Mouse (Mus musculus) erythroblast, embryonic 14.5 days (primary cell): Measurements from ENCODE around the gene Baiap3.

Experiments used
- GATA1 ChIP-seq: IDR thresholded peaks from 2 replicates; pipeline ENCODE4 v1.6.1; 2012; ENCODE audit warnings: low read length, inconsistent platforms, mixed read lengths
- TAL1 ChIP-seq: IDR thresholded peaks from 3 replicates; pipeline ENCODE4 v1.6.1; 2012; ENCODE audit warnings: low read length, inconsistent platforms, mixed read lengths

DNA sequence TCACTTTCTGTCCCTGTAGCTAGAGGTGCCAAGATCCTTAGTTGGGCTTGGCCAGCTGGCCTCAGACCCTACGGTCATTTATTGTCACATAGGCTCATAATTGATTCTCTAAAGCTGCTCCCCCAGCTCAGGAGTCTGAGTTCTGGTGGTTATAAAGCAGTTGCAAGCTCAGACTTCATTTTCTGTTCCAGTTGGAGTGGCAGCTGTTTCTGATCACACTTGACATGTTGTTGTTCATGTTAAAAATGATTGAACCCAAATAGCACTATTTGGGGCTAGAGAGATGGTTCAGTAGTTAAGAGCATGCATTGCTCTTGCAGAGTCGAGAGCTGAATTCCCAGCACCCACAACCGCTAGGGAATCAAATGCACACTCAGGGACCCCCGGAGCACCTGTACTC lies 46.2 kb downstream of the Baiap3 start:
- TF ChIP-seq TAL1 (no peak), GATA1 (no peak)
